Mouse (Mus musculus) gastrocnemius, adult 2 months (tissue): ENCODE results near the gene Dennd1b. TPM values are rescaled to one million over a fixed set of nuclear protein-coding genes. Genes with fewer than 3 reads are reported as not detected.

ENCODE experiments used
- DNase-seq: peaks from one replicate; pipeline ENCODE4 v3.0.0; 2022
- H3K27ac ChIP-seq: fragments of 200-600 bp; 2 replicates; pipeline ENCODE4 v1.8.1; 2022; ENCODE audit warnings: mild to moderate bottlenecking
- H3K4me3 ChIP-seq: fragments of 200-600 bp; 2 replicates; pipeline ENCODE4 v1.8.1; 2022; ENCODE audit warnings: mild to moderate bottlenecking, moderate library complexity
- CTCF ChIP-seq: fragments of 200-600 bp; IDR thresholded peaks from 2 replicates; pipeline ENCODE4 v1.8.1; 2022; ENCODE audit warnings: antibody characterized with exemption, mild to moderate bottlenecking, moderate library complexity
- intact Hi-C: fragments of 180-260 bp; cut with DNase I; formaldehyde crosslinking; loops from one replicate; pipeline ENCODE4 v1.15.1; 2025
- total RNA-seq, 2 experiments: library from RNA; stranded (reverse); gene quantifications; 2 replicates each; pipeline ENCODE4 v1.2.3; 2021

Dennd1b gene
- total RNA-seq, 2 experiments from 2014 or later, result 20.4 to 22.8 TPM

- DNase-seq, result no peak
- Histone ChIP-seq H3K27ac (no peak overlapping the region), H3K4me3 (no peak overlapping the region)
- TF ChIP-seq CTCF, result no peak
- intact Hi-C loops, result no loop called here
Observed at GRCm38 (mm10) chr1:139122626-139123025, 159.4 kb downstream of the Dennd1b start.

- Histone ChIP-seq H3K4me3 (no peak overlapping the region), H3K27ac (no peak overlapping the region)
- no peak for TF ChIP-seq CTCF
- intact Hi-C loops, result no loop called here
- no peak for DNase-seq
Observed at GRCm38 (mm10) chr1:139139644-139140043, 176.4 kb downstream of the Dennd1b start.

- DNase-seq, result no peak
- intact Hi-C loops, result no loop called here
- H3K27ac ChIP-seq, result no peak overlapping the region
- no peak overlapping the region for H3K4me3 ChIP-seq
- no peak for TF ChIP-seq CTCF
Observed at GRCm38 (mm10) chr1:139145516-139145915, 182.3 kb downstream of the Dennd1b start.

GRCm38 (mm10) chr1:139146306-139146705, 183.1 kb downstream of the Dennd1b start:
- DNase-seq, result no peak
- H3K4me3 ChIP-seq, result no peak overlapping the region
- no peak for TF ChIP-seq CTCF
- H3K27ac ChIP-seq, result no peak overlapping the region
- intact Hi-C loops, result no loop called here

- no peak for DNase-seq
- no peak for TF ChIP-seq CTCF
- intact Hi-C loops, result no loop called here
- H3K27ac ChIP-seq, result no peak overlapping the region
- H3K4me3 ChIP-seq, result no peak overlapping the region
Observed at GRCm38 (mm10) chr1:139153006-139153405, 189.8 kb downstream of the Dennd1b start.

DNA sequence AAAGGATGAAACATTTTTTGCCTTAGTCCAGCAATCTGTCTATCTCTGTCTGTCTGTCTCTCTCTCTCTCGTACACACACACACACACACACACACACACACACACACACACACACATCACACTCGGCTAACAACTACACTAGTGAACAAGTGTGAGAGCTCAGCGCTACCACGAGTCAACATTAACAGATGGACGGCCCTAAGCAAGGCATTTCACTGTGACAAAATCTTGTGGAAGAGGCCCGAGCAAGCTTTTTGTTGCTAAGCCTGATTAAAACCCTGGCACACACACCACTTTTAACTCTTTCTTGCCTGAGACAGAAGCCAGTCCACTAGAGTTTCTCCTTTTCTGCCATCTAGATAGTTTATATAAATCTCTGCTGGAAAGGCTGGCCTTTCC, 190.3 kb downstream of the Dennd1b start:
- intact Hi-C loops, result no loop called here
- TF ChIP-seq CTCF, result no peak

GRCm38 (mm10) chr1:139156397-139156796, 193.2 kb downstream of the Dennd1b start:
- Histone ChIP-seq H3K4me3 (peak overlapping the region; percentile 42), H3K27ac (no peak overlapping the region)
- intact Hi-C loops, result loop anchor here (2.0 to 5.0 kb wide), 3 partner anchors 244 to 829 kb away; no protein-coding TSS in a partner anchor
- no peak for DNase-seq
- peak; percentile 92 for TF ChIP-seq CTCF

More for the DNA sequence above, 190.3 kb downstream of the Dennd1b start:
- DNase-seq, result no peak
- Histone ChIP-seq H3K27ac (no peak overlapping the region), H3K4me3 (no peak overlapping the region)

- Histone ChIP-seq H3K27ac (no peak overlapping the region), H3K4me3 (no peak overlapping the region)
- no peak for DNase-seq
- intact Hi-C loops, result no loop called here
- peak; percentile 12; the same call in 1 of the 2 replicates for TF ChIP-seq CTCF
Observed at GRCm38 (mm10) chr1:139161619-139162018, 198.4 kb downstream of the Dennd1b start.

GRCm38 (mm10) chr1:139162814-139163213, 199.6 kb downstream of the Dennd1b start:
- intact Hi-C loops, result no loop called here

DNA sequence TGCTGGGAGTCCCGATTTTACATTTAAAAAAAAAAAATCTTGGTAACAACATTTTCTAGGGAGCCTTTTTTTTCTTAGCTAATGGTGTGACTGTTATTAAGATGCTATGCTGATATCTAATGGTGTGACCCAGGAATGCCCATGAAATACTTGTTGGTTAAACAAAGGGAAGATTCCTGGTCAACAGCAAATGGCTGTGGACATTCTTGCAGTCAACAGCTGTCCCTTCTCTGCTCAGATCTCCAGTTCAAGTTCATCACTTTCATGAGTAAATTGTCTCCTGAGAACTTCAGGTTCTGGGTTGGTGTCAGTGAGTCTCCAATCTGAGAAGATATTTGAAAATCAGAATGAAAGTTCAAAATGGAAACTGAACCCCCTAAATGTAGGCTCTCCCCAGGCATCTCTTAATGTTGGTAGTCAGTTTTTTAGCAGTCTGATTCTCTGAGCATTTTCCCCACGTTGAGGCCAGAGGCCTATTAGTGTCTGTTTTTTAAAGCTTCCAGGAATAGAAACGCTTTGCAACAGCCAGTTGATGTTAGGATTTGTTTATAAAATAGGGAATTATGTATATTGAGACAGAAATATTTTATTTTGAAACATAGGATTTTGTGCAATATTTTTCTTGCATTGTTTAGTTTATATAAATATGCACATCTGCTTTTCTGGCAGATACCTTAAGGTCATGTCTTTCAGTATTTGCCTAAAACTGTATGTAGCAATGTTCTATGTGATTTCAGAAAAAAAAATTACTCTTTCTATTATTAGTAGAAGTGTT, 211.0 kb downstream of the Dennd1b start:
- DNase-seq, result no peak
- Histone ChIP-seq H3K4me3 (no peak overlapping the region), H3K27ac (no peak overlapping the region)
- intact Hi-C loops, result no loop called here
- TF ChIP-seq CTCF, result no peak

More at GRCm38 (mm10) chr1:139162814-139163213, 199.6 kb downstream of the Dennd1b start:
- peak; percentile 56 for TF ChIP-seq CTCF
- Histone ChIP-seq H3K27ac (no peak overlapping the region), H3K4me3 (no peak overlapping the region)
- no peak for DNase-seq

DNA sequence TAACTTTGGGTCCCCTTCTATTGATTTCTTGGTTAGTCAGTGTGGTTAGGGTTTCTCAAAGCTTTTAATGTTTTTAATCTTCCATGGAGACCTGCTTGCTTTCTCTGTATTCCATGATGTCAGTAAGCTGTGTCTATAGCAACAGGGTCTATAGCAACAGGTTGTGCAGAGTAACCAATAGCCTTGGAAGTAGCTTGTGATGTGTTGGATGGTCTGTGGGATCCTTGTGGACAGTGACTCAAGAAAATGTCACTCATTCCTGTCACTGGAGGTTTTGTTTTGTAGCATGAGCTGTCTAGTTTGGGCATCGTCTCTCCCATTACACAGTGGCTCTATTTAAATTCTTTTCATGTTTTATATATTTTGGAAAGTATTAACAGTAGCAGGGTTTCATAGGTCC, 216.5 kb downstream of the Dennd1b start:
- H3K4me3 ChIP-seq, result no peak overlapping the region
- no peak for TF ChIP-seq CTCF
- no peak for DNase-seq
- intact Hi-C loops, result no loop called here
- H3K27ac ChIP-seq, result no peak overlapping the region

GRCm38 (mm10) chr1:139180481-139181149, 217.4 kb downstream of the Dennd1b start:
- no peak overlapping the region for H3K27ac ChIP-seq
- intact Hi-C loops, result no loop called here
- no peak overlapping the region for H3K4me3 ChIP-seq
- no peak for TF ChIP-seq CTCF
- DNase-seq, result no peak

GRCm38 (mm10) chr1:139192635-139193034, 229.4 kb downstream of the Dennd1b start:
- H3K27ac ChIP-seq, result no peak overlapping the region
- H3K4me3 ChIP-seq, result no peak overlapping the region
- no peak for TF ChIP-seq CTCF
- intact Hi-C loops, result no loop called here
- peak; percentile 19 for DNase-seq
